Mouse (Mus musculus) lung, embryonic 14.5 days (tissue): ENCODE data around the gene Tmie. TPM values are rescaled to one million over a fixed set of nuclear protein-coding genes. Genes with fewer than 3 reads are reported as not detected.
"Not testable (repeated sequence)": the region's sequence is repeated elsewhere in the genome, so short reads cannot be mapped to it uniquely, and the experiment has no call there.

ENCODE experiments used
- ATAC-seq: fragments of 200-750 bp; cut with Nextera tagmentation; 2 replicates; pipeline ENCODE4 v1.8.0; 2017; ENCODE audit warnings: mild to moderate bottlenecking, moderate TSS enrichment, moderate library complexity; ENCODE audit not compliant: insufficient read depth
- DNase-seq: peaks from one replicate; pipeline ENCODE4 v3.0.0-alpha.2; 2015
- H3K27ac ChIP-seq: fragments of 300-500 bp; sonication (generic); 2 replicates; pipeline ENCODE4 v1.5.1; 2014; ENCODE audit warnings: low read depth, mild to moderate bottlenecking, moderate library complexity
- H3K27me3 ChIP-seq: fragments of 300-500 bp; sonication (generic); 2 replicates; pipeline ENCODE4 v1.6.1; 2014; ENCODE audit warnings: low read length, control low read depth; ENCODE audit not compliant: insufficient read depth
- H3K36me3 ChIP-seq: fragments of 300-500 bp; sonication (generic); 2 replicates; pipeline ENCODE4 v1.6.1; 2014; ENCODE audit warnings: control low read depth; ENCODE audit not compliant: insufficient read depth
- H3K4me1 ChIP-seq: fragments of 300-500 bp; sonication (generic); 2 replicates; pipeline ENCODE4 v1.6.1; 2014; ENCODE audit warnings: antibody characterized with exemption, control low read depth; ENCODE audit not compliant: insufficient read depth
- H3K4me2 ChIP-seq: fragments of 300-500 bp; sonication (generic); 2 replicates; pipeline ENCODE4 v1.6.1; 2014; ENCODE audit warnings: mild to moderate bottlenecking
- H3K4me3 ChIP-seq: fragments of 300-500 bp; sonication (generic); 2 replicates; pipeline ENCODE4 v1.5.1; 2014; ENCODE audit warnings: low read depth, low read length
- H3K9ac ChIP-seq: fragments of 300-500 bp; sonication (generic); 2 replicates; pipeline ENCODE4 v1.6.1; 2014
- H3K9me3 ChIP-seq: fragments of 300-500 bp; sonication (generic); 2 replicates; pipeline ENCODE4 v1.6.1; 2016; ENCODE audit warnings: low read depth, low read length, control low read depth
- CTCF ChIP-seq: IDR thresholded peaks from 2 replicates; pipeline ENCODE4 v1.5.1; 2016; ENCODE audit warnings: antibody characterized with exemption, low read depth
- WGBS: fragments of 180-500 bp; shearing (Covaris S2); extraction: QIAGEN DNeasy Blood & Tissue Kit; methylation state at CpG from one replicate; pipeline ENCODE4 v1.1.7; 2014; 5-methylcytosine and 5-hydroxymethylcytosine counted together
- microRNA-seq: library from miRNA; unstranded; fragments of <30 nt; microRNA quantifications from one replicate; pipeline ENCODE4, GENCODE M21; 2016; ENCODE audit warnings: borderline number of aligned reads
- polyA plus RNA-seq: library from polyadenylated mRNA; unstranded; fragments of >200 nt; fragmentation: Nextera tagmentation; extraction: Ambion mirVana; gene quantifications from 2 replicates; pipeline ENCODE4 v1.2.1, GENCODE M21; 2014

The Tmie gene
- polyA plus RNA-seq, 1 experiment from 2014 or later, result 0.21 TPM

- H3K4me2 ChIP-seq, result peak within 1 kb of the TSS; percentile 8; the same call in 1 of the 2 replicates
- no peak for TF ChIP-seq CTCF
- no peaks in the 10 kb centered on the region for H3K27me3 ChIP-seq
- H3K9ac ChIP-seq, result no peak within 1 kb of the TSS
- 72% methylated on average over 19 of the region's 19 CpGs for WGBS
- no peaks in the 10 kb centered on the region for H3K36me3 ChIP-seq
- ATAC-seq (0 out of 2 replicates have a peak, but pooled peaks have one; percentile 24), DNase-seq (no peak)
- H3K4me1 ChIP-seq, result no peaks in the 10 kb centered on the region
- no peaks in the 10 kb centered on the region for H3K9me3 ChIP-seq
- H3K4me3 ChIP-seq, result no peak within 1 kb of the TSS
- H3K27ac ChIP-seq, result no peak within 1 kb of the TSS
These were observed 45.5 kb downstream of the Tmie start, which contains the start of gene Prss45 for GRCm38 (mm10) chr9:110834411-110834810. Gene Prss45, plus strand, starts transcription at chr9:110834588.

DNA sequence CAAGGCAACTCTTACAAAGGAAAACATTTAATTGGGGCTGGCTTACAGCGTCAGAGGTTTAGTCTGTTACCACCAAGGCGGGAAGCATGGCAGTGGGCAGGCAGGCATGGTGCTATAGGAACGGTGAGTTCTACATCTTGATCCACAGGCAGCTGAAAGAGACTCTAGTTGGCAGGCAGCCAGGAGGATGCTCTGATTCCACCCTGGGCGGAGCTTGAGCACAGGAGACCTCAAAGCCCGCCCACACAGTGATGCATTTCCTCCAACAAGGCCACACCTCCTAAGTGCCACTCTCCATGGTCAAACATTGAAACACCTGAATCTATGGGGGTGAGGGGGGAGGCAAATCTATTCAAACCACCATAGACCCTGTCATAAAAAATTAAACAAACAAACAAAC, 46.9 kb downstream of the Tmie start:
- peak; percentile 37 for DNase-seq
- Histone ChIP-seq H3K4me2 (no peak overlapping the region), H3K36me3 (no peaks in the 10 kb centered on the region), H3K27me3 (no peaks in the 10 kb centered on the region), H3K4me1 (no peaks in the 10 kb centered on the region), H3K4me3 (no peak overlapping the region), H3K27ac (no peak overlapping the region), H3K9ac (no peak overlapping the region), H3K9me3 (no peaks in the 10 kb centered on the region)
- ATAC-seq, result no peak
- WGBS, result 80% methylated on average over 5 of the region's 5 CpGs
- no peak for TF ChIP-seq CTCF

DNA sequence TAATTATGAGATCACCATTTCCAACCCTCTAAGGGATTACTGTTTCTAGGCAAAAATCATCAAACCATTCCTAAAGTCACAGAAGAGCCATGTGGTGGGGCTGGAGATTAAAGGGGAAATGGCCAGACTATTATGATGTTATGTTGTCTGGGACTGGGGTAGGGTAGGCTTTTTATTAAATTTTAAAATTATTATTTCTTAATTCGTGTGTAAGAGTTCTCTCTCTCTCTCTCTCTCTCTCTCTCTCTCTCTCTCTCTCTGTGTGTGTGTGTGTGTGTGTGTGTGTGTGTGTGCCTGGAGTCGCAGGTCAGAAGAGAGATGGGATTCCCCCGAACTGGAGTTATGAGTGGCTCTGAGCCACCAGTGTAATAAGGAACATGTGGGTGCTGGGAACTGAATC, 53.5 kb downstream of the Tmie start, which contains the start of gene Prss43:
Gene Prss43, plus strand, starts transcription at position 301 of the 400 bp plus-strand sequence.
- no peaks in the 10 kb centered on the region for H3K36me3 ChIP-seq
- H3K27ac ChIP-seq, result no peak within 1 kb of the TSS
- H3K9ac ChIP-seq, result no peak within 1 kb of the TSS
- H3K4me3 ChIP-seq, result no peak within 1 kb of the TSS
- no peaks in the 10 kb centered on the region for H3K4me1 ChIP-seq
- ATAC-seq (no peak), DNase-seq (no peak)
- 74% methylated on average over 3 of the region's 3 CpGs for WGBS
- H3K9me3 ChIP-seq, result no peaks in the 10 kb centered on the region
- TF ChIP-seq CTCF, result no peak
- no peak within 1 kb of the TSS for H3K4me2 ChIP-seq
- no peaks in the 10 kb centered on the region for H3K27me3 ChIP-seq

- Histone ChIP-seq H3K27ac (no peak overlapping the region), H3K4me1 (no peaks in the 10 kb centered on the region), H3K36me3 (no peaks in the 10 kb centered on the region), H3K9me3 (no peaks in the 10 kb centered on the region), H3K4me2 (no peak overlapping the region), H3K4me3 (no peak overlapping the region), H3K9ac (no peak overlapping the region), H3K27me3 (no peaks in the 10 kb centered on the region)
- WGBS, result 69% methylated on average over 7 of the region's 7 CpGs
- TF ChIP-seq CTCF, result no peak
- DNase-seq (no peak), ATAC-seq (no peak)
These were observed 54.1 kb downstream of the Tmie start for GRCm38 (mm10) chr9:110825832-110826231.

DNA sequence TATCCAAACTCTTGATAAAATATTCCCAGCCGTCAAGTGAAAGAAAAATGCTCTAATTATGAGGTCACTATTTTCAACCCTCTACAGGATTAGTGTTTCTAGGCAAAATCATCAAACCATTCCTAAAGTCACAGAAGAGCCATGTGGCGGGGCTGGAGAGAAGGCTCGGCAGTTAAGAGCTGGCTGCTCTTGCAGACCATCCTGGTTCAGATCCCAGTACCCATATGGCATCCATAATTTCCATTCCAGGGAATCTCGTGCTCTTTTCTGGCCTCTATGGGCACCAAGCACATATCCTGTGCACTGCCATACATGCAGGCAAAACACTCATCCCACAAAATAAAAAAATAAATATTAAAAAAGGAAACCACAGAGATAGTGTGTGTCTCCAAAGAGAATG, 54.5 kb downstream of the Tmie start:
- Histone ChIP-seq H3K27ac (no peak overlapping the region), H3K36me3 (no peaks in the 10 kb centered on the region), H3K4me2 (no peak overlapping the region), H3K27me3 (no peaks in the 10 kb centered on the region), H3K9me3 (no peaks in the 10 kb centered on the region), H3K4me1 (no peaks in the 10 kb centered on the region), H3K4me3 (no peak overlapping the region), H3K9ac (no peak overlapping the region)
- ATAC-seq (no peak), DNase-seq (no peak)
- no peak for TF ChIP-seq CTCF
- 69% methylated on average over 4 of the region's 4 CpGs for WGBS

GRCm38 (mm10) chr9:110821436-110821835, 58.5 kb downstream of the Tmie start:
- H3K27me3 ChIP-seq, result no peaks in the 10 kb centered on the region
- no peaks in the 10 kb centered on the region for H3K4me1 ChIP-seq
- TF ChIP-seq CTCF, result no peak
- no peak for ATAC-seq
- WGBS, result 79% methylated on average over 7 of the region's 7 CpGs
- no peak overlapping the region for H3K4me3 ChIP-seq
- H3K4me2 ChIP-seq, result no peak overlapping the region
- no peak for DNase-seq
- H3K9ac ChIP-seq, result no peak overlapping the region
- H3K27ac ChIP-seq, result no peak overlapping the region
- no peaks in the 10 kb centered on the region for H3K9me3 ChIP-seq
- H3K36me3 ChIP-seq, result no peaks in the 10 kb centered on the region

- not testable (repeated sequence) for DNase-seq, H3K9ac ChIP-seq, ATAC-seq, H3K9me3 ChIP-seq, H3K36me3 ChIP-seq, H3K4me2 ChIP-seq, H3K4me1 ChIP-seq, H3K27ac ChIP-seq, H3K4me3 ChIP-seq, H3K27me3 ChIP-seq
These were observed 59.4 kb downstream of the Tmie start for GRCm38 (mm10) chr9:110820546-110820945.

Small RNA genes lying within 50 kb of the gene (microRNA-seq; reads per million reads assigned to microRNA genes)
- not detected for gene Gm24269

Other genes with a start within 250 kb of the Tmie start
- gene Nbeal2, start 226.0 kb downstream of the Tmie start, polyA plus RNA-seq, result 3.2 and 3.8 TPM in 2 replicates
- gene Ccdc12, start 223.6 kb downstream of the Tmie start, polyA plus RNA-seq, result 143 and 155 TPM in 2 replicates
- 1.9 TPM in 2 replicates for gene Myl3, start 138.3 kb downstream of the Tmie start, polyA plus RNA-seq
- 88.6 and 97.8 TPM in 2 replicates for gene Pth1r, start 133.0 kb downstream of the Tmie start, polyA plus RNA-seq
- not detected in 2 replicates for gene Prss42, start 81.9 kb downstream of the Tmie start, polyA plus RNA-seq
- gene Prss44, start 66.1 kb downstream of the Tmie start, polyA plus RNA-seq, result not detected in 2 replicates
- gene Prss43, start 53.4 kb downstream of the Tmie start, polyA plus RNA-seq, result not detected in 2 replicates
- gene Prss45, start 45.5 kb downstream of the Tmie start, polyA plus RNA-seq, result 0.15 TPM in 1 of 2 replicates, not detected in the other
- not detected in 2 replicates for gene Prss46, start 35.6 kb downstream of the Tmie start, polyA plus RNA-seq
- gene Prss50, start 22.1 kb downstream of the Tmie start, polyA plus RNA-seq, result not detected in 2 replicates
- gene Als2cl, start 243 bp downstream of the Tmie start, polyA plus RNA-seq, result 4.5 and 5.1 TPM in 2 replicates
- gene Fam240a, start 36.7 kb upstream of the Tmie start, polyA plus RNA-seq, result not detected in 2 replicates
- not detected in 2 replicates for gene Tdgf1, start 66.0 kb upstream of the Tmie start, polyA plus RNA-seq
- 0.12 TPM in 1 of 2 replicates, not detected in the other for gene Lrrc2, start 71.4 kb upstream of the Tmie start, polyA plus RNA-seq
- 0.15 and 0.41 TPM in 2 replicates for gene Rtp3, start 110.5 kb upstream of the Tmie start, polyA plus RNA-seq
- 0.17 and 2.5 TPM in 2 replicates for gene Ltf, start 139.2 kb upstream of the Tmie start, polyA plus RNA-seq
- 2.1 and 2.9 TPM in 2 replicates for gene Ccrl2, start 177.4 kb upstream of the Tmie start, polyA plus RNA-seq
- 39.6 and 40.4 TPM in 2 replicates for gene Lrrfip2, start 237.5 kb upstream of the Tmie start, polyA plus RNA-seq